Mouse (Mus musculus): ENCODE measurements around the gene Specc1l. TPM values are rescaled to one million over a fixed set of nuclear protein-coding genes. Genes with fewer than 3 reads are reported as not detected.
A peak's percentile ranks its signal among the peaks of the same experiment; 100 is the strongest.

The Specc1l gene
- total and polyA plus RNA-seq, 2 experiments, result 5.3 to 10.8 TPM

DNA sequence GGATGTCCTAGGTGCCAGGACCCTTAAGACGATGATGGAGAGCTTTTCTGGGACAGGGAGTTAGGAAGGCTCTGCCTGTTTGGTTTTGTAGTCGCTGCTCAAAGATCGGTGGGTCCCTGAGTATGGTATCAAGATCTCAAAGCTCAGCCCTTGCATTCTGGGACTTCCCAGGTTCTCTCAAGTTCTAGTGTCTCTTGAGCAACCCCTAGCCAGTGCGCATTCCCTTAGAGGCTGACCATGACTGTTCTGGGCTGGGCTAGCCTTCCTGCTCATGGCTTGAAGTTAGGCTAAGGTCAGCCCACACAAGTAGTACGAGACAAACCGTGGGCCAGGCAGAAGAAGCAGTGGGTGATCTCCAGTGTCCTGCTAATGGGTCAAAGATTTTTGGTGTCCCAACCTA lies 106.3 kb downstream of the Specc1l start:
- no peaks in the 10 kb centered on the region; the same call in 1 of the 2 replicates for H3K79me2 ChIP-seq (ENCODE audit: control insufficient read depth, insufficient read depth, low read length)
- H3K27me3 ChIP-seq (ENCODE audit: control insufficient read depth, insufficient read depth, low read length), result peaks cover 5% of the 10 kb centered on the region
- TF ChIP-seq POLR2A (IDR thresholded peaks at IDR 0.05; ENCODE audit: extremely low read depth, insufficient read depth, low read length), result no peak
- TF ChIP-seq CTCF (IDR thresholded peaks at IDR 0.05; ENCODE audit: low read depth, low read length), result no peak
- no peak for DNase-seq (ENCODE audit: extremely low read depth, low read depth, low spot score)
- no peak overlapping the region for H3K9ac ChIP-seq (ENCODE audit: low read depth, low read length)
- H3K4me3 ChIP-seq (ENCODE audit: insufficient read depth, low read depth, low read length), result peak overlapping the region; percentile 67
- H3K4me1 ChIP-seq (ENCODE audit: control insufficient read depth, insufficient read depth, low read length), result no peaks in the 10 kb centered on the region
- H3K36me3 ChIP-seq (ENCODE audit: control insufficient read depth, insufficient read depth, low read length), result no peaks in the 10 kb centered on the region
- H3K27ac ChIP-seq (replicated peaks; ENCODE audit: insufficient read depth, low read depth, low read length), result no peak overlapping the region
- WGBS, result 65% methylated on average over 6 of the region's 6 CpGs

DNA sequence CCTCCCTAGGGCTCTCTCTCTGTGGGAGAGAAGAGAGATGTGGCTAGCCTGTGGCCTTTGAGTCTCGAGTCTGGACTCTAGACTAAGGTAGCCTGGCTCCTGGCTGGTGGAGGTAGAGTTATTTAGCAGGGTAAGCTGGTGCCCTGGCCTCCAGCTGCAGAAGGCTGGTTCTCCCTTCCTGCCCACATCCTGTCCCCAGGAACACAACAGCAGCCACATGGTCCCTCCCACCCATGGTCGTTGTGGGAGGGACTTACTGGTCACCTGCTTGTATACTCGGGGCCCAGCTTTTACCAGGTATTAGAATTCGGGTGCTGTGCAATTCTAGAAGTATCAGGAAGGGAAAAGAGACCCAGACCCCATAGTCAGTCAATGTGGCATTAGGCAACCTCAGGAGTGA lies 108.4 kb downstream of the Specc1l start:
- Histone ChIP-seq H3K27ac (replicated peaks; ENCODE audit: insufficient read depth, low read depth, low read length) (no peak overlapping the region), H3K36me3 (ENCODE audit: control insufficient read depth, insufficient read depth, low read length) (no peaks in the 10 kb centered on the region), H3K79me2 (ENCODE audit: control insufficient read depth, insufficient read depth, low read length) (no peaks in the 10 kb centered on the region; the same call in 1 of the 2 replicates), H3K9ac (ENCODE audit: low read depth, low read length) (no peak overlapping the region), H3K4me3 (ENCODE audit: insufficient read depth, low read depth, low read length) (no peak overlapping the region), H3K27me3 (ENCODE audit: control insufficient read depth, insufficient read depth, low read length) (peaks cover 5% of the 10 kb centered on the region), H3K4me1 (ENCODE audit: control insufficient read depth, insufficient read depth, low read length) (no peaks in the 10 kb centered on the region)
- no peak for TF ChIP-seq POLR2A (IDR thresholded peaks at IDR 0.05; ENCODE audit: extremely low read depth, insufficient read depth, low read length)
- no peak for TF ChIP-seq CTCF (IDR thresholded peaks at IDR 0.05; ENCODE audit: low read depth, low read length)
- DNase-seq (ENCODE audit: extremely low read depth, low read depth, low spot score), result no peak
- 53% methylated on average over 4 of the region's 4 CpGs for WGBS

DNA sequence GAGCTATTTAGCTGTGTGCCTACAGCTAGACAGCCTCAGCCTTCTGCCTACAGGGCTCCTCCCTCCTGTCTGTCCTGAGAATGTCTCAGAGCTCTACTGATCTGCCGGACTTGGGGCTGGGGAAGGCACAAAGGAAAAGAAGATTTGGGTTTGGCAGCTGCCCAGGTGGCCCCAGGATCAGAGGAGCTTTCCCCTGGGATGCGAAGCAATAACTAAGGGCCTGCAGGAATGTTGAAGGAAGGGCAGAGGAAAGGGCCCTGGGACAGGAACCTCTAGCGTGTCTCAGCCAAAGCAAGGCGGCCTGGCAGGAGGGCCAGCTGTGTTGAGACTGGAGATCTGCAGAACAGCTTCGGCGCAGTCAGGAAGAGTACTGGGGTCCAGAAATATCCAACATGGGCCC lies 111.1 kb downstream of the Specc1l start:
- WGBS, result 79% methylated on average over 6 of the region's 6 CpGs
- Histone ChIP-seq H3K27me3 (ENCODE audit: control insufficient read depth, insufficient read depth, low read length) (no peaks in the 10 kb centered on the region; the same call in 1 of the 2 replicates), H3K4me1 (ENCODE audit: control insufficient read depth, insufficient read depth, low read length) (no peaks in the 10 kb centered on the region), H3K36me3 (ENCODE audit: control insufficient read depth, insufficient read depth, low read length) (no peaks in the 10 kb centered on the region), H3K9ac (ENCODE audit: low read depth, low read length) (no peak overlapping the region), H3K27ac (replicated peaks; ENCODE audit: insufficient read depth, low read depth, low read length) (no peak overlapping the region), H3K79me2 (ENCODE audit: control insufficient read depth, insufficient read depth, low read length) (no peaks in the 10 kb centered on the region; the same call in 1 of the 2 replicates), H3K4me3 (ENCODE audit: insufficient read depth, low read depth, low read length) (no peak overlapping the region)
- TF ChIP-seq CTCF (IDR thresholded peaks at IDR 0.05; ENCODE audit: low read depth, low read length) (no peak), POLR2A (IDR thresholded peaks at IDR 0.05; ENCODE audit: extremely low read depth, insufficient read depth, low read length) (no peak)
- DNase-seq (ENCODE audit: extremely low read depth, low read depth, low spot score), result no peak

DNA sequence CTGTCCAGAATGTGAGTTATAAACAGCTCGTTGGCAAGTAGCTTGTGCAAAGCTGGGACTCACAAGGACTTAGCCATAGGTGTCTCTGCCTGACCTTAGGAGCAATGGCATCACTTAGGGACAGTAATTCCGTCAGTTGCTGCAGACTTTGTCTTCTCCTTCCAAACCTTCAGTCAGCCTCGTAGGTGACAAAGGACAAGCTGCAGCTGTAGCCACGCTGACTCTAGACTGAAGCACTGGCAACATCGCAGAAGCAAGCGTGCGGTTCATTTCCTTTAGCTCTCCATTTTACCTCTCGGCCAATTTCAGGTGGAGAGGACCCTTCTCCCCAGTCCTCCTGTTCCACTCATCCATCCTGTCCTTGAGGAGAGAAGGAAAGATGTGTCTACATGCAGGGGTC lies 112.1 kb downstream of the Specc1l start:
- WGBS, result 89% methylated on average over 8 of the region's 8 CpGs
- H3K27ac ChIP-seq (replicated peaks; ENCODE audit: insufficient read depth, low read depth, low read length), result no peak overlapping the region
- H3K9ac ChIP-seq (ENCODE audit: low read depth, low read length), result no peak overlapping the region
- no peaks in the 10 kb centered on the region for H3K36me3 ChIP-seq (ENCODE audit: control insufficient read depth, insufficient read depth, low read length)
- H3K4me3 ChIP-seq (ENCODE audit: insufficient read depth, low read depth, low read length), result no peak overlapping the region
- no peak for TF ChIP-seq CTCF (IDR thresholded peaks at IDR 0.05; ENCODE audit: low read depth, low read length)
- TF ChIP-seq POLR2A (IDR thresholded peaks at IDR 0.05; ENCODE audit: extremely low read depth, insufficient read depth, low read length), result no peak
- H3K79me2 ChIP-seq (ENCODE audit: control insufficient read depth, insufficient read depth, low read length), result no peaks in the 10 kb centered on the region; the same call in 1 of the 2 replicates
- DNase-seq (ENCODE audit: extremely low read depth, low read depth, low spot score), result no peak
- no peaks in the 10 kb centered on the region for H3K4me1 ChIP-seq (ENCODE audit: control insufficient read depth, insufficient read depth, low read length)
- H3K27me3 ChIP-seq (ENCODE audit: control insufficient read depth, insufficient read depth, low read length), result no peaks in the 10 kb centered on the region; the same call in 1 of the 2 replicates

DNA sequence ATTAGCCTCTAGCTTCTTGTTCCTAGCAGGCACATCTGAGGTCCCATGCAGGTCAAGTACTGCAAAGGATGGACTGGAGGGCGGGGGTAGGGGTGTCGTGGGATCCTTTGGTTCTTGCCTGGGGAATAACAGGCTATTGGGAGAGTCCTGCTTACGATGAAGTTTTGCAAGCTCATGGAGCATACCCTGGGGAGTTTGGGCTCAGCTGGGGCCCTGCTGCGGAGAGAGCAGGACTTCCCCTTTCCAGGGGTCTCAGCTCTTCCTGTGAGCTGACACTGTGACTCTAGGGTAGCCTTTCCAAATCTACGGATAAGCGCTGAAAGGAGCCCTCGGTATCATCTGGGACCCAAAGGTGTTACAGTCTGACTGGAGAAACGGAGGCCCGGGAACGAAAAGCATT lies 112.5 kb downstream of the Specc1l start:
- WGBS, result 85% methylated on average over 10 of the region's 10 CpGs
- H3K79me2 ChIP-seq (ENCODE audit: control insufficient read depth, insufficient read depth, low read length), result no peaks in the 10 kb centered on the region; the same call in 1 of the 2 replicates
- H3K4me1 ChIP-seq (ENCODE audit: control insufficient read depth, insufficient read depth, low read length), result no peaks in the 10 kb centered on the region
- H3K4me3 ChIP-seq (ENCODE audit: insufficient read depth, low read depth, low read length), result no peak overlapping the region
- TF ChIP-seq CTCF (IDR thresholded peaks at IDR 0.05; ENCODE audit: low read depth, low read length), result no peak
- no peak for TF ChIP-seq POLR2A (IDR thresholded peaks at IDR 0.05; ENCODE audit: extremely low read depth, insufficient read depth, low read length)
- DNase-seq (ENCODE audit: extremely low read depth, low read depth, low spot score), result no peak
- no peak overlapping the region for H3K27ac ChIP-seq (replicated peaks; ENCODE audit: insufficient read depth, low read depth, low read length)
- no peak overlapping the region for H3K9ac ChIP-seq (ENCODE audit: low read depth, low read length)
- H3K36me3 ChIP-seq (ENCODE audit: control insufficient read depth, insufficient read depth, low read length), result no peaks in the 10 kb centered on the region
- no peaks in the 10 kb centered on the region; the same call in 1 of the 2 replicates for H3K27me3 ChIP-seq (ENCODE audit: control insufficient read depth, insufficient read depth, low read length)

DNA sequence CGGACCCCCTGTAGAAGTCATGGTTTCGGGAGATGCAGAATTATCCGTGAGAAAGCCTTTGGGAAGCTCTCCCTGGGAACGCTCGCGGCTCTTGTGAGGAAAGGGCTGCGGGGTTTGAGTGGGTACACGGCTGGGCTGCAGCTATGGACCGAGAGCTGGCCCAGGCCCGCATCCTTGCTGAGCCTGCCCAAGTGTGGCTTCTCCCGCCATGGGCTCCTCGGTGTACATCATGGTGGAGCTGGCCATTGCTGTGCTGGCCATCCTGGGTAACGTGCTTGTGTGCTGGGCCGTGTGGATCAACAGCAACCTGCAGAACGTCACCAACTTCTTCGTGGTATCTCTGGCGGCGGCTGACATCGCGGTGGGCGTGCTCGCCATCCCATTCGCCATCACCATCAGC lies 113.9 kb downstream of the Specc1l start:
- no peaks in the 10 kb centered on the region for H3K79me2 ChIP-seq (ENCODE audit: control insufficient read depth, insufficient read depth, low read length)
- H3K9ac ChIP-seq (ENCODE audit: low read depth, low read length), result no peak overlapping the region
- no peaks in the 10 kb centered on the region for H3K27me3 ChIP-seq (ENCODE audit: control insufficient read depth, insufficient read depth, low read length)
- TF ChIP-seq POLR2A (IDR thresholded peaks at IDR 0.05; ENCODE audit: extremely low read depth, insufficient read depth, low read length) (no peak), CTCF (IDR thresholded peaks at IDR 0.05; ENCODE audit: low read depth, low read length) (no peak)
- 95% methylated on average over 23 of the region's 23 CpGs for WGBS
- no peak overlapping the region for H3K27ac ChIP-seq (replicated peaks; ENCODE audit: insufficient read depth, low read depth, low read length)
- no peak overlapping the region for H3K4me3 ChIP-seq (ENCODE audit: insufficient read depth, low read depth, low read length)
- H3K4me1 ChIP-seq (ENCODE audit: control insufficient read depth, insufficient read depth, low read length), result no peaks in the 10 kb centered on the region
- H3K36me3 ChIP-seq (ENCODE audit: control insufficient read depth, insufficient read depth, low read length), result no peaks in the 10 kb centered on the region
- no peak for DNase-seq (ENCODE audit: extremely low read depth, low read depth, low spot score)

Measured in liver, adult 2 months (tissue).